Mouse (Mus musculus) activated CD4-positive, CD25-positive, alpha-beta regulatory T cell, adult 4 months (primary cell): ENCODE measurements around the gene Arhgef10l. TPM values are rescaled to one million over a fixed set of nuclear protein-coding genes. Genes with fewer than 3 reads are reported as not detected.

ENCODE experiments used
- ATAC-seq: one replicate; pipeline ENCODE4 v1.8.0; 2017
- polyA plus RNA-seq, 2 experiments: library from polyadenylated mRNA; unstranded; fragments of 100-300 nt; shearing (Covaris generic); gene quantifications; one replicate each; pipeline ENCODE4 v1.2.1; 2017

The Arhgef10l gene
- polyA plus RNA-seq, 2 experiments from 2014 or later = not detected

- ATAC-seq = no peak
Observed at GRCm38 (mm10) chr4:140520719-140521118, 145.1 kb downstream of the Arhgef10l start.

DNA sequence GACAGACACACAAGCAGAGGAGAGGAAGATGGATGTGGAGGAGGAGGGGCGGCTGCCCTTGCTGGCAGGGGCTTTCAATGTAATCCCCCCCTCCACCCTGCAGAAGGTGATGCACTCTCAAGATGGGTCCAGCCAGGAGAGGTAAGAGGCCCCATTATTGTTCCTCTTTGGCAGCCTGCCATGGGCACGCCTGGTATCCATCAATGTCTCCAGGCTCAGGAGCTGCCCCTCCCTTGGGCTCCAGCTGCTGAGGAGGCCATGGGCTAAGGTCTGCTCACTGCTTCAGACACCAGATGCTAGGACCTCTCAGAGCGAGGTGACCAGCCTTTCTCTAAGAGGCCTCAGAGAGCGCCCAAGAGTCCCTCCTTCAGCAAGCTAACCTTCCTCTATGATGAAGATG lies 152.0 kb downstream of the Arhgef10l start:
- no peak for ATAC-seq

DNA sequence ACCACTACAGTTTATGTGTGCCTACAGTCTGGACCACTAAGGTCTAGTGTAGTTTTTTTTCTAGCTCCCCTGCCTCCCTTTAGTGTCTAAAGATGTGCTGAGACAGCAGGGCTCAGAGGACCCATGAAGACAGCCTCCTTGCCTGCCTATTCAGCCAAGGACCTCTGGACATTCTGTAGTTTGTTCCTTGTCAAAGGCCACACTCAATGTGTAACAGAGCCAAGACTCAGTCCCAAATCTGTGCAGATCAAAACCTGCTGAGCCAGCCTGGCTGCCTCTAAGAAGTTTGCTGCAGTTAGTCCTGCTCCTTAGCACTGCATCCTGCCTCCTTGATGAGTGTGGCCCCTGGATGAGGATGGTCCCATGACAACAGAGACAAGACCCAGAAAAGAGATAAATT lies 156.0 kb downstream of the Arhgef10l start:
- no peak for ATAC-seq

- ATAC-seq = no peak
Observed at GRCm38 (mm10) chr4:140507172-140507714, 158.6 kb downstream of the Arhgef10l start.

DNA sequence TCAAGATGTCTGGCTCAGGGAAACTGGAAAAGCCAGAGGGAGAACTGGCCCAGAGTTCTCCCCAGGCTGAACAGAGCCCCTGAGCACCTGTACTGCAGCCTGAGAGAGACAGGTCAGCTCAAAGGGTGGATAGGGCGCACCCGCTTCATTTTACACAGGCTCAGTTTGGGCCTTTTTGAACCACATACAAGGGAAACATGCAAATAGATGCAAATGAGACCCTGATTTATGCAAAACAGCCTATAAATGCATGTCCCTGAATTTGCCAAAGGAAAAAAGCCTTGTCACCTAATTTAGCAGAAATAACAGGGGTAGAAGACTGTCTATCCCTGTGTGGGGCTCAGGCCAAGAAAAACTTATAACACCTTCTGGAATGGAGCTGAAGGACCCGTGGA lies 160.2 kb downstream of the Arhgef10l start:
- ATAC-seq = no peak

GRCm38 (mm10) chr4:140504921-140505607 lies 160.7 kb downstream of the Arhgef10l start:
- ATAC-seq = no peak

GRCm38 (mm10) chr4:140504067-140504913 lies 161.5 kb downstream of the Arhgef10l start:
- ATAC-seq = no peak

- ATAC-seq = no peak
Observed at GRCm38 (mm10) chr4:140500766-140501165, 165.0 kb downstream of the Arhgef10l start.

- no peak for ATAC-seq
Observed at GRCm38 (mm10) chr4:140499571-140499970, 166.2 kb downstream of the Arhgef10l start.

DNA sequence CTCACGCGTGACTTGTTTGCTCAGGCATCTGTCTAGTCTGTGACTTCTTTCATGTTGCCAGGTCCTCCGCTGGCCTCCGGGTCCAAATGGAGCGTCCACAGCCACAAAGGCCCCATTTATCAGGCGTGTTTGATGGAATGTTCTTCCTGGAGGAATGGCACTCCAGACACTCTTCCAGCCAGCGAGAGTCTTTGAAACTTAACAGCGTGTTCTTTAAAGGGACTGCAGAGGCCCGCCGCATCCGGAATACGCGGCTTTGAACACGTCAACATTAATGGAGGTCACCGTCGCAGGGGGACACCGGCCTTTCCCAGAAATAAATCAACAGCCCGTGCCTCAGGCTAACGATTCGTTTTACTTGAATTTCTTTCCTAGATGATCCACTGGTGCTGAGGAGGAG lies 168.6 kb downstream of the Arhgef10l start:
- ATAC-seq = no peak

DNA sequence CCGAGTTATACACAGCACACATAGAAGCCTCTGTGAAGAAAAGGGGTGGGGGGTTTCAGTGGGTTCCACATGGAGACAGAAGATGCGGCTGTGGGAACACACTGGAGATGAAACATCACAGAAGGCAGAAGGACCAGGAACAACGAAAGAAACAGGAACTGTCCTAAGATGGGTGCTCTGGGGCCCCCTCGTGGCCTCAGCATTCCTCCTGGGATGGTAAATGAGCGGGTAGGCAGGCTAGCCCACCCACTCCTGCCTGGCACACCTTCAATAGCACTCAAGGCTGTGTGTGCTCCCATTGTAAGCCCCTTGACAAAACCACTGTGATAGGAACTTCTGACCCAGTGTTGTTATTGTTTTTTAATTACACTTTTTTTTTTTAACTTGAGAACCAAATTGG lies 174.3 kb downstream of the Arhgef10l start:
- no peak for ATAC-seq

- ATAC-seq = no peak
Observed at GRCm38 (mm10) chr4:140485442-140485841, 180.4 kb downstream of the Arhgef10l start.

DNA sequence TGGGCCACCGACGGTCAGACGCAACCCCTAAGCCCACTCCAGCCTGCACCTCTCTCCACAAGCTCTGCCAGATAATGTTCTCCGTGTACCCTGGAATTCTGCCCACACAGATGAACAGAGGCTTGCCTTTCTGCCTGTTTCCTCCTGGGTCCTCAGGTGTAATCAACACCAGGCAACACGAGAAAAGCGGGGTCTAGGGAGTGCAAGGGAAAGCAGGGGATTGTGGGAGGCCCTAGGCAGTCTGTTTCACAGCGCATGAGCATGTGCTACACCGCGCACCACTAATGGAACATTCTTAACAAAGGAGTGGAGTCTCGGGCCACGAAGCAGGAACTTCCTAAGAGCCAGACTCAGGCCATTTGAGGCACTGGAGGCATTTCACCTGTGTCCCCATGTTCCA lies 182.7 kb downstream of the Arhgef10l start:
- no peak for ATAC-seq

GRCm38 (mm10) chr4:140480369-140481067 lies 185.3 kb downstream of the Arhgef10l start:
- ATAC-seq = no peak

GRCm38 (mm10) chr4:140475194-140475593 lies 190.6 kb downstream of the Arhgef10l start:
- ATAC-seq = no peak

DNA sequence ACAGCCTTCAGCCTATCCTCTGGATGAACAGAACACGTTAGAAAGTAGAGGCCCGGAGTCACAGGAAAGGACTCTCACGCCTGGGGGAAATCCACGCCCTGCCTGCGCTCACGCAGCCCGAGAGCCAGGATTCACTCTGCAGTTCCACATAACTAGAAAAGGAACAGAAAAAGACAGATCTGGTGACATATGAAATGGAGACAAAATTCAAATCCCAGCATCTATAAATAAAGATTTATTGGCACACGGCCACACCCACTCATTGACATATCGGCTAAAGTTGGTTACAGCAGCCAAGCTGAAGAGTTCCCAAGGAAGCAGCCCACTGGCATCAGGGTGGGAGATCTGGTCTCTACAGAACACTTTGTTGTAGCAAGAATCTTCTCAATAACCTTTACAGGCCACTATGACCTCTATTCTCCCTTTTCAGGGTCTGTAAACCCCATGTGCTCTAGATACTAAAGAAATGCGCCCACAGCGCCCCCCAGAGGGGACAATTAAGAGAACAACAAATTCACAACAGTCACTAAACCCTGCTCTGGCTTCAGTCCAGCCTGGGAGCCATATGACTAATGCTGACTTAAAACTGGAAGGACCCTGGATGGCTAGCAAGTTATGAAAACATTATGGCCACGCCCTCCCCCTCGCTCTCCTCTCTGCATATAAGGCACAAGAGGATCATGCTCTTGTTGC lies 195.9 kb downstream of the Arhgef10l start:
- ATAC-seq = no peak

GRCm38 (mm10) chr4:140467254-140467791 lies 198.5 kb downstream of the Arhgef10l start:
- ATAC-seq = no peak

Other genes starting within 250 kb of the Arhgef10l start
- 10 to 100 TPM; 17.6 to 22.8 TPM for gene Rcc2, start 34.5 kb upstream of the Arhgef10l start, polyA plus RNA-seq
- not detected for gene Padi6, start 76.6 kb upstream of the Arhgef10l start, polyA plus RNA-seq
- gene Padi4, start 108.2 kb upstream of the Arhgef10l start, polyA plus RNA-seq = under 1 TPM in 1 of 2 experiments, not detected in 1; 0.56 TPM
- gene Padi3, start 144.6 kb upstream of the Arhgef10l start, polyA plus RNA-seq = under 1 TPM in 1 of 2 experiments, not detected in 1; 0.15 TPM
- gene Padi1, start 179.8 kb upstream of the Arhgef10l start, polyA plus RNA-seq = under 1 TPM; 0.20 to 0.29 TPM
- gene Padi2, start 240.3 kb upstream of the Arhgef10l start, polyA plus RNA-seq = 1 to 10 TPM; 9.5 to 9.7 TPM